Mouse (Mus musculus) skeletal muscle tissue, adult 2 months (tissue): ENCODE measurements around the gene Irf2bpl.

ENCODE experiments used
- DNase-seq: peaks from one replicate; pipeline ENCODE4 v3.0.0-alpha.2; 2012; ENCODE audit warnings: low read depth, low spot score

The Irf2bpl gene

GRCm38 (mm10) chr12:86886446-86886965 is 1.9 kb upstream of the Irf2bpl start:
- no peak for DNase-seq

GRCm38 (mm10) chr12:86885746-86886145 is 1.1 kb upstream of the Irf2bpl start:
- DNase-seq, result no peak

GRCm38 (mm10) chr12:86885336-86885735 is 738 bp upstream of the Irf2bpl start:
- no peak for DNase-seq

DNA sequence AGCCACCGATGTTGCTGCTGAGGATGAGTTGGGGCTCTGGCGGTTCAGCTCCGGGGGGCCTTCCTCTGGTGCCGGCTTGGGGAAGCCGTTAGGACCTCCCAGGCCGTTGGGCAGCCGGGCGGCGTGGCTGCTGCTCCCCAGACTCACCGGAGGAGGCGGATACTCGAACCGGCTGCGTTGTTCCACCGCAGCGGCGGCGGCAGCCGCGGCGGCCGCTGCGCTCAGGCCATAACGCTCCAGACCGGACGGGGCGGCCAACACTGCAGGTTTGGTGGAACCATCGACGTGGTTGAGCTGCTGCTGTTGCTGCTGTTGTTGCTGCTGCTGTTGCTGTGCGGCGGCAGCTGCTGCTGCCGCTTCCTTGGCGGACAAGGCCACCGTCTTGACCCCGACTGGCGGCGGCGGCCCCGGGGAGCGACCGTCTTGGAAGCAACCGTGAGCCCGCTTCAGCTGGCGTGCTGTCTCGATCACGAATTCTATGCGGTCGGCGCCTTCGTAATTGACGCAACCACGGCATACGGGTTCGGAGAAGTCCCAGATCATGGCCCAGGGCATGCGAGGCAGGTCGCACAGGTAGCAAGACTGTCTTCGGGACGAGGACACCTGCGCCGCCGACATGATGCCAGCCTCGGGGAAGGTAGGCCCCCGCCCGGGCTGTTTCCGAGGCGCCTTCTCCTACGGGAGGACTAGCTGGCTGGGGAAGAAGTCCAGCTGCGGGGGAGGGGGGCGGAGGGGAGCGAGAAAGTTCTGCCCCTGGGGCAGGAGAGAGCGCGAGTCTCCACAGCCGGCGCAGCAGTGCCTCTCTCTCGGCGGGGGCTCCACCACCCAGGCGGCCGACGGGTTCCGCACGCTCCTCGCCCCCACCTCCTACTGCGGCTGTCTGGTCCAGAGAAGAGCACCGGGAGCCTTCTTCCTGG is 1.1 kb downstream of the Irf2bpl start:
- DNase-seq, result no peak

GRCm38 (mm10) chr12:86883019-86883279 is 1.6 kb downstream of the Irf2bpl start:
- no peak for DNase-seq

GRCm38 (mm10) chr12:86882279-86883018 is 2.1 kb downstream of the Irf2bpl start:
- peak; percentile 83 for DNase-seq

- DNase-seq, result no peak
Observed at GRCm38 (mm10) chr12:86881809-86882278, 2.8 kb downstream of the Irf2bpl start.

DNA sequence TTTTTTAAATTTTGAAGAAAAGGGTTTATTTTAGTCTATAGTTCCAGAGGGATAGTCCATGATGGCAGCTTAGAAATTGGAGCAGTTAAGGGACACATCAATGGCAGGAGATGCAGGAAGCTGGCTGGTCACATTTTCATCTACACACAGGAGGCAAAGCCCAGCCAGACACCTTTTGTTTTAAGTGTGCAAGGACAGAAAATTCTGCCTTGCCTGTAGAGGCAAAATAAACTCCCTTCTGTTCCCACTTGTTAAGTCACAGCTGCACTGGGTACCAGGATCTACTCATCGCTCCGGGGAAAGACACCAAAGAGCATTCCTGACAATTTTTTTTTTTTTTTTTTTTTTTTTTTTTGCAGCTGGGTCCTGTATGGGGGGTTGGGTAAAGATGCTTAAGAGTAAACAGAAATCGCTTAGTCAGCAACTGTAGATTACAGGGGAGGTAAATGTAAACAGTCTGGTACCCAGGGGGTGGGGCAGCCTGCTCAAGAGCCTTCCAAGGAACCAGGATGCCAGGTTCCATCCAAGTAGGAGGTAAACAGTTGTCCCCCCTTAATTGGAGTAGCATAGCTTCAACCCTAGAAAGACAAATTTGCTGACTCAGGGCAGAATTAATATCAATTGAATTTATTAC is 4.4 kb downstream of the Irf2bpl start:
- DNase-seq, result no peak

- no peak for DNase-seq
Observed at GRCm38 (mm10) chr12:86879446-86880085, 5.0 kb downstream of the Irf2bpl start.

DNA sequence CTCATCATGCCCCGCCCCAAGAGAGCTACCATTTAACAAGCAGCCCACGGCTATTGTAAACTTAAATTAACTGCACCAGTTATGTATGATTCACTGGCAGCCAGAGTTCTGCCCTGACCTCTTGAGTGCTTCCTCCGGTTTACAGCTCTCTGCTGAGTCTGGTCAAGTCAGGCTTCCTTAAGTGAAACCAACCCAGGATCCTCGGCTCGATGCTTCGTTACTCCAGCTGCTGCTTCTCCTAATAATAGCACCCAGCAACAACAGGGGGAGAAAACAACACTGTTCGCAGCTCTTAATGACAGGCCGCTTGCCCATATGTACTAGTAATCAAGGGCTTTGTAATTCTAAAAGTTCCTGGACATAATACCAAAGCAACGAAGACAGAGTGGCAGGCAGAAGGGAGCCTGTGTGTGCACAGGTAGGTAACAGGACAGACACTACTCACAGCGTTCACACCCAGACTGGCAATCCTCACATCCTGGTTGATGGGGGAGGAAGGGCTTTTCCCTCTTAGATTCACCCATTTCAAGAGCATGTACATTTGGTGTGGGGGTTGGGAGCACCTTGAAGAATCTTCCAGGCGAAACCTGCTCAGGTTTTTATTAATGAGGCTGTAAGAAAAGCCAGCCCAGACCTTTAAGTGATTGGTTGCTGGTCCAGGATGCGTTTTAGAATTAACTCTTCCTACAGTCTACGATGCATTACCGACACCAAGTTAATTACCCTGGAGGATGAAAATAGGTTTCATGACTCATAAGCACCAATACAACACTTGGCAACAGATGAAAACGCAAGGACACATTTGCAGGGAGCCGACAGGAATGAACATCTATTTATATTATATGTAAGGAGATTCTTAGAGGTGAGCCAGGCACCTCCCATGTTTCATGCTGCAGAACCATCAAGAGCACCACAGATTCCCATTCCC is 5.9 kb downstream of the Irf2bpl start:
- no peak for DNase-seq

- DNase-seq, result no peak
Observed at GRCm38 (mm10) chr12:86876981-86877380, 7.6 kb downstream of the Irf2bpl start.

DNA sequence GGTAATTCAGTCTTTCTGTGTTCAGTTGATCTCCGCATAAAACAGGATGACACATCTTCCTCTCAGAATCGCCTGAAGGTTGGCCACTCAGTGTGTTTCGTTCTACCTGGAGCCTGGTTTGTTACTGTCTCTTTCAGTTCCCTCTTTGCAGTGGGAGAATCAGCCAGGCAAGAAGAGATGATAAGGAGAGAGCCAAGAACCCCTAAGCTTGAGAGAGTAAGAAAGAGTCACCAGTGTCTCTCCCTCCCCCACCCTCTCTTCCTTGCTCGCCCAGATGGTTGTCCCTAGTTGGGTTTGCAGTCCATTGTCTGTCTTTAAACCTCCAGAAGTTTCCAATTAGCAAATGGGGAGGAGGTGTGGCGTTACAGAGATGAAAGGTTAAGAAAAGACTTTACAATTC is 8.5 kb downstream of the Irf2bpl start:
- no peak for DNase-seq

DNA sequence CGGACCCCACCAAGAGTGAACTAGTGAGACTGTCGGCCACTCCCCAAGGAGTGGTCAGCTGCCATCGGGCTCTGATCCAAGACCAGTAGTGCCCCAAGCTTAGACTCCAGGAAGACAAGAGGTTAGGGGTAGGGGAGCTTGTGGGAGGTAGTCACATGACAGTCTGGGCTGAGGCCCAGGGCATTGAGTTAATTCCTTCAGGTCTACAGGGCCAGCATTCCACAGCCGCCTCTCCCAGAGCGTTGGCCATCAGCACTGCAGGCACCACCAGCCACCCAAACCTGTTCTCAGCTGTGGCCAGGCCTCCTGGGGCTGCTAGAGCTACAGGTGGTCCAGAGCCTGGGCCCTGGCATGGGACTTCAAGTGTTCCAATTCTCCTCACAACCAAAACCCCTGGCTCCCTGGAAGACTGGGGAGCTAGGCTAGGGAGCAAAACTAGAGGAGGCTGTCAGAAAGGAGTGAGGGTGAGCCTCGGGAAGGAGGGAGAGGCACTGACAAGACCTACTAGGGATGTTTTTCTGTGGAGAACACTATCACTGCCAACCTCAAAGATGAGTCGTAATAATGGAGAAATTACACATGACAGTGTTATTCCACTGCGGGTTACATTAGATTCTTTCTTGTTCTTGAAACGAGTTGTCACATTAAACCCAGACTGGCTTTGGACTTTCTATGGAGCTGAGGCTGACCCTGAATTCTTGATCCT is 12.1 kb downstream of the Irf2bpl start:
- no peak for DNase-seq

DNA sequence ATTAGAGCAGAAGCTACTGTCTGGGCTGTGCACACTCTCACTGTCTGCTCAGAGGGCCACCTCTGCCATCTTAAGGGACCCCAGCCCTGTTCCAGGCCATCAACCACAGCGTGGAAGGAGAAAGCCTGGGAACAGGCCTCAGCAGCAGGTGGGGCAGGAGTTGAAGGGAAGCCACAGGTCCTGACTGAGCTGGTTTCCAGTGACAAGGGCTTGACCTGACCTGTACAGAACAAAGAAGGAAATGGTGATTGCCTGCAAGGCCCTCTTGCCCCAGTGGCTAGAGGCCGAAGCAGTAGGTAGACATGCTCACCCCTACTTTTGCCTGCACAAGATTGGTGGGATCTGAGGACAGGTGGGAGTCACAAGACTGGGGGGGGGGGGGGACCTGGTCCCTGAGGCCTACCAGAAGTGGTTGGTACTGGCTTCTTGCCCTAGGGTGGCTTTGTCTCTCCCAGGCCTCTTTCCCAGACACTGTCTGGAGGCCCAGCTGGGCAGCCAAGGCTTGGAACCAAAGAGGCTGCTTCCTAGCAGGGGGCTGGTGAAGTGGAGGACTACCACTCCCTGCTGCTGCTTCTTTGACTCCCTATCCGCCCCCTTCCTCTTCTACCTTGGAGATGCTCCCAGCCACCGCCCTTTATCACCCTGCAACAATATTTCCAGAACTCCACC is 12.8 kb downstream of the Irf2bpl start:
- no peak for DNase-seq

DNA sequence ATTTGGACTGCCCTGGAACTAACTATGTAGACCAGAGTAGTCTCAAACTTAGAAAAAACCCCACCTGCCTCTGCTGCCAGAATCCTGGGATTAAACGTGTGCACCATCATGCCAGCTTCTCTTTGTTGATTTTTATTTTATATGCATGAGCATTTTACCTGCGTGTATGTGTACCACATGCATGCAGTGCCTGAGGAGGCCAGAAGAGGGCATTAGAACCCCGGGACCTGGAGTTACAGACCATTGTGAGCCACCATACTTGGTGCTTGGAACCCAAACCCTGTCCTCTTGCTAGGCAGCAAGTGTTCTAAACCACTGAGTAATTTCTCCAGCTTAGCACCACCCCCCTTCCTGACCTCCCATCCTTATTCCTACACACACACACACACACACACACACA is 13.6 kb downstream of the Irf2bpl start:
- no peak for DNase-seq

- DNase-seq, result no peak
Observed at GRCm38 (mm10) chr12:86869761-86870160, 14.8 kb downstream of the Irf2bpl start.

DNA sequence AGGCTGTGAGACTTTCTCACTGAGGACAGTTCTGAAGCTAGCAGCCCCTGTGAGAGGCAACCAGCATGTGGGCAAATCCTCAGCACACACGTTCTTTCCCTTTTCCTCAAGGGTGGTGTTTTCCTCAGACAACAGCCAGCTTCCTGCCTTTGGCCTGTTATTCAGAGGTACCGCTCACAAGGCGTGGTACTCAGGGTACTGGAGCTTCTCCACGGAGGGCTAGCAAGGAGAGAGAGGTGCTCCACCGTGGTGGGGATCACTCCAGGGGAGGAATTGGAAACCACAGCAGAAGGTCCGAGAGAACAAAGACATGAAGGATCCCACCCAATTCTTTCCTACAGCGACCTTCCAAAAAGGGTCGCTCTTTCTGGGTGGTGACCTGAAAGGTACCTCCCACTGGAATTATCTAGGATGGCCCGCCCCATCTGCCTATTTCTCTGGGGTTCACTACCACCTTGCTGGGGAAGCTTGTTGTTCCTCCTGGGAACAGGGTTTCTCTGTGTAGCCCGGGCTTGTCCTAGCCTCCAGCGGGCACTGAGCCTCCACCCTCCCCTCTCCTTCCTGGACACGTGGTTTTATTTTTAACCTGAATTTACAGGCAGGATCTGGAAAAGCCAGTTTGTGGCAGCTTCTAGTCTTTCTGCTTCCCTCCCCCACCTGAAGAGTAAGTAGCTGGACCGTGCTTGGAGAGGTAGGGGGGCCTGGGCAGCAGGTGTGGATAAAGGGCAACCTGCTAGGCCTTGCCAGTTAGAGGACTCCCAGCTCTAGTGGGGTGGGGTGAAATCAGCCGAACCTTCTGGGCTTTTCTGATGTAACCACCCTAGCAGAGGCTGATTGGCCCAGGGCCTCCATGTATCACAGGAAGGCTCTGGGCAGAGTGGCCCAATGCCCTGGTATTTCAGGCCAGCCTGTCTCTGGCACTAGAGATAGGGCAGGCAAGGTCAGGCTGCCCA is 17.1 kb downstream of the Irf2bpl start:
- DNase-seq, result peak; percentile 92

- no peak for DNase-seq
Observed at GRCm38 (mm10) chr12:86864316-86865020, 20.1 kb downstream of the Irf2bpl start.
